Mouse (Mus musculus): ENCODE measurements at regions not wholly inside any gene's neighbourhood (a gene's known extent, or its start where the extent isn't known, plus 50 kb on each side); places are given as distances from the start of the nearest gene placed in this dataset.

GRCm38 (mm10) chr7:70066448-70066847, 300.1 kb downstream of the Nr2f2 start:
- 91% methylated on average over 7 of the region's 7 CpGs for WGBS
- Histone ChIP-seq H3K4me2 (replicated peaks; ENCODE audit: low read depth, low read length) (no peak overlapping the region), H3K9ac (replicated peaks; ENCODE audit: low read depth) (no peak overlapping the region), H3K9me3 (ENCODE audit: low read length) (no peaks in the 10 kb centered on the region), H3K4me1 (ENCODE audit: insufficient read depth, low read depth, low read length) (no peaks in the 10 kb centered on the region), H3K36me3 (ENCODE audit: insufficient read depth, low read length) (no peaks in the 10 kb centered on the region), H3K27ac (ENCODE audit: low read length) (no peak overlapping the region), H3K27me3 (replicated peaks; ENCODE audit: insufficient read depth, low read length) (no peaks in the 10 kb centered on the region), H3K4me3 (ENCODE audit: low read depth, low read length) (no peak overlapping the region)
- ATAC-seq (no peak), DNase-seq (ENCODE audit: low spot score) (no peak)
- no peak for TF ChIP-seq CTCF (IDR thresholded peaks at IDR 0.05)
- no peak for TF ChIP-seq EP300 (IDR thresholded peaks at IDR 0.05)

GRCm38 (mm10) chr7:70065471-70066130, 300.9 kb downstream of the Nr2f2 start:
- H3K27ac ChIP-seq (ENCODE audit: low read length): no peak overlapping the region
- H3K9ac ChIP-seq (replicated peaks; ENCODE audit: low read depth): no peak overlapping the region
- no peak for ATAC-seq
- DNase-seq (ENCODE audit: low spot score): no peak
- H3K9me3 ChIP-seq (ENCODE audit: low read length): no peaks in the 10 kb centered on the region
- no peaks in the 10 kb centered on the region for H3K27me3 ChIP-seq (replicated peaks; ENCODE audit: insufficient read depth, low read length)
- WGBS: 59% methylated on average over 11 of the region's 11 CpGs
- no peak overlapping the region for H3K4me2 ChIP-seq (replicated peaks; ENCODE audit: low read depth, low read length)
- no peaks in the 10 kb centered on the region for H3K36me3 ChIP-seq (ENCODE audit: insufficient read depth, low read length)
- H3K4me3 ChIP-seq (ENCODE audit: low read depth, low read length): no peak overlapping the region
- H3K4me1 ChIP-seq (ENCODE audit: insufficient read depth, low read depth, low read length): no peaks in the 10 kb centered on the region
- TF ChIP-seq CTCF (IDR thresholded peaks at IDR 0.05): no peak
- no peak for TF ChIP-seq EP300 (IDR thresholded peaks at IDR 0.05)

- Histone ChIP-seq H3K27ac (ENCODE audit: low read length) (no peak overlapping the region), H3K4me1 (ENCODE audit: insufficient read depth, low read depth, low read length) (no peaks in the 10 kb centered on the region), H3K4me3 (ENCODE audit: low read depth, low read length) (no peak overlapping the region), H3K36me3 (ENCODE audit: insufficient read depth, low read length) (no peaks in the 10 kb centered on the region), H3K9ac (replicated peaks; ENCODE audit: low read depth) (no peak overlapping the region), H3K4me2 (replicated peaks; ENCODE audit: low read depth, low read length) (no peak overlapping the region), H3K9me3 (ENCODE audit: low read length) (no peaks in the 10 kb centered on the region), H3K27me3 (replicated peaks; ENCODE audit: insufficient read depth, low read length) (no peaks in the 10 kb centered on the region)
- ATAC-seq (no peak), DNase-seq (ENCODE audit: low spot score) (no peak)
- TF ChIP-seq EP300 (IDR thresholded peaks at IDR 0.05): no peak
- 90% methylated on average over 5 of the region's 5 CpGs for WGBS
These were observed 319.2 kb downstream of the Nr2f2 start for GRCm38 (mm10) chr7:70047415-70047753.

GRCm38 (mm10) chr7:70046691-70047414, 319.7 kb downstream of the Nr2f2 start:
- no peak for ATAC-seq
- no peak overlapping the region for H3K9ac ChIP-seq (replicated peaks; ENCODE audit: low read depth)
- H3K27me3 ChIP-seq (replicated peaks; ENCODE audit: insufficient read depth, low read length): no peaks in the 10 kb centered on the region
- no peak overlapping the region for H3K27ac ChIP-seq (ENCODE audit: low read length)
- H3K4me3 ChIP-seq (ENCODE audit: low read depth, low read length): no peak overlapping the region
- no peaks in the 10 kb centered on the region for H3K9me3 ChIP-seq (ENCODE audit: low read length)
- no peaks in the 10 kb centered on the region for H3K36me3 ChIP-seq (ENCODE audit: insufficient read depth, low read length)
- H3K4me1 ChIP-seq (ENCODE audit: insufficient read depth, low read depth, low read length): no peaks in the 10 kb centered on the region
- no peak overlapping the region for H3K4me2 ChIP-seq (replicated peaks; ENCODE audit: low read depth, low read length)
- 58% methylated on average over 17 of the region's 17 CpGs for WGBS
- no peak for TF ChIP-seq EP300 (IDR thresholded peaks at IDR 0.05)
- TF ChIP-seq CTCF (IDR thresholded peaks at IDR 0.05): no peak
- no peak for DNase-seq (ENCODE audit: low spot score)

- H3K9ac ChIP-seq (replicated peaks; ENCODE audit: low read depth): no peak overlapping the region
- no peak for TF ChIP-seq EP300 (IDR thresholded peaks at IDR 0.05)
- no peak for TF ChIP-seq CTCF (IDR thresholded peaks at IDR 0.05)
- DNase-seq (ENCODE audit: low spot score): no peak
- no peaks in the 10 kb centered on the region for H3K4me1 ChIP-seq (ENCODE audit: insufficient read depth, low read depth, low read length)
- no peaks in the 10 kb centered on the region for H3K27me3 ChIP-seq (replicated peaks; ENCODE audit: insufficient read depth, low read length)
- H3K36me3 ChIP-seq (ENCODE audit: insufficient read depth, low read length): no peaks in the 10 kb centered on the region
- no peak overlapping the region for H3K4me2 ChIP-seq (replicated peaks; ENCODE audit: low read depth, low read length)
- no peak overlapping the region for H3K4me3 ChIP-seq (ENCODE audit: low read depth, low read length)
- no peak for ATAC-seq
- 62% methylated on average over 1 of the region's 1 CpGs for WGBS
- no peak overlapping the region for H3K27ac ChIP-seq (ENCODE audit: low read length)
- H3K9me3 ChIP-seq (ENCODE audit: low read length): no peaks in the 10 kb centered on the region
These were observed 329.5 kb downstream of the Nr2f2 start for GRCm38 (mm10) chr7:70037011-70037410.

- H3K36me3 ChIP-seq (ENCODE audit: insufficient read depth, low read length): no peaks in the 10 kb centered on the region
- no peak for ATAC-seq
- no peaks in the 10 kb centered on the region for H3K9me3 ChIP-seq (ENCODE audit: low read length)
- WGBS: 86% methylated on average over 2 of the region's 2 CpGs
- no peak for DNase-seq (ENCODE audit: low spot score)
- no peaks in the 10 kb centered on the region for H3K4me1 ChIP-seq (ENCODE audit: insufficient read depth, low read depth, low read length)
- H3K4me3 ChIP-seq (ENCODE audit: low read depth, low read length): no peak overlapping the region
- H3K9ac ChIP-seq (replicated peaks; ENCODE audit: low read depth): no peak overlapping the region
- H3K27ac ChIP-seq (ENCODE audit: low read length): no peak overlapping the region
- no peaks in the 10 kb centered on the region for H3K27me3 ChIP-seq (replicated peaks; ENCODE audit: insufficient read depth, low read length)
- TF ChIP-seq CTCF (IDR thresholded peaks at IDR 0.05): no peak
- no peak for TF ChIP-seq EP300 (IDR thresholded peaks at IDR 0.05)
- no peak overlapping the region for H3K4me2 ChIP-seq (replicated peaks; ENCODE audit: low read depth, low read length)
These were observed 333.7 kb downstream of the Nr2f2 start for GRCm38 (mm10) chr7:70032857-70033256.

All from lung, postnatal 0 days (tissue).